Mouse (Mus musculus) hindbrain, embryonic 10.5 days (tissue): ENCODE data around the gene Ece1. TPM values are rescaled to one million over a fixed set of nuclear protein-coding genes. Genes with fewer than 3 reads are reported as not detected.

Experiments
- DNase-seq: peaks from one replicate; pipeline ENCODE4 v3.0.0-alpha.2; 2017; ENCODE audit warnings: low spot score
- H3K27ac ChIP-seq: fragments of 300-500 bp; sonication (generic); 2 replicates; pipeline ENCODE4 v1.5.1; 2016; ENCODE audit warnings: mild to moderate bottlenecking, moderate library complexity
- H3K27me3 ChIP-seq: fragments of 300-500 bp; sonication (generic); 2 replicates; pipeline ENCODE4 v1.6.1; 2016; ENCODE audit warnings: mild to moderate bottlenecking; ENCODE audit not compliant: poor library complexity, insufficient read depth, severe bottlenecking
- H3K36me3 ChIP-seq: fragments of 300-500 bp; sonication (generic); 2 replicates; pipeline ENCODE4 v1.6.1; 2016; ENCODE audit warnings: mild to moderate bottlenecking, moderate library complexity
- H3K4me1 ChIP-seq: fragments of 300-500 bp; sonication (generic); replicated peaks from 2 replicates; pipeline ENCODE4 v1.6.1; 2016; ENCODE audit warnings: mild to moderate bottlenecking
- H3K4me3 ChIP-seq: fragments of 300-500 bp; sonication (generic); 2 replicates; pipeline ENCODE4 v1.5.1; 2016; ENCODE audit warnings: mild to moderate bottlenecking, moderate library complexity
- H3K9me3 ChIP-seq: fragments of 300-500 bp; sonication (generic); 2 replicates; pipeline ENCODE4 v1.6.1; 2016; ENCODE audit warnings: mild to moderate bottlenecking, moderate library complexity
- WGBS: fragments of 180-500 bp; shearing (Covaris S2); methylation state at CpG from one replicate; pipeline ENCODE4 v1.1.7; 2016; 5-methylcytosine and 5-hydroxymethylcytosine counted together
- polyA plus RNA-seq: library from polyadenylated mRNA; unstranded; fragments of >200 nt; fragmentation: Nextera tagmentation; extraction: Ambion mirVana; gene quantifications from 2 replicates; pipeline ENCODE4 v1.2.1, GENCODE M21; 2016

The Ece1 gene
- polyA plus RNA-seq, 1 experiment from 2014 or later: 33.7 TPM

DNA sequence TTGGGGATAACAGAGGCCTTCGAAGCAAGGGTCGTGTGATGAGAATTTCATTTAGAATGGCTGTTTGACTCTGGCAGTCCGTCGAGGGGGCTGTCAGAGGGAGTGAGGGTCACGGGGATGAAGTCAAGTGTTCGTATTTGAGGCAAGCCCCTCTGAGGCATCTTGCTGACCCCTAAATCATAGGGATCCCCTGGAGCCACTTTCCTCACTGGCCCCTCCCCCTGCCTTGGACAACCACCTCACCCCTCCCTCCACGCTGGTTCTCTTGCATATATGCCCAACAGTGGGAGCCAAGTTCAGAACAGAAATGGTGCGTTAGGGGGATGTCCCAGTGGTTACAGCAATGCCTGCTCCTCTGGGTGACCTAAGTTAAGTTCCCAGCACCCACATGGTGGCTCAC is 49.6 kb downstream of the Ece1 start:
- Histone ChIP-seq H3K4me1 (peaks cover 30% of the 10 kb centered on the region), H3K27me3 (peaks cover 20% of the 10 kb centered on the region), H3K36me3 (0 out of 2 replicates have a peak, but pooled peaks cover 5% of the 10 kb centered on the region), H3K9me3 (no peaks in the 10 kb centered on the region), H3K27ac (no peak overlapping the region), H3K4me3 (no peak overlapping the region)
- WGBS: 90% methylated on average over 8 of the region's 8 CpGs
- DNase-seq: no peak

DNA sequence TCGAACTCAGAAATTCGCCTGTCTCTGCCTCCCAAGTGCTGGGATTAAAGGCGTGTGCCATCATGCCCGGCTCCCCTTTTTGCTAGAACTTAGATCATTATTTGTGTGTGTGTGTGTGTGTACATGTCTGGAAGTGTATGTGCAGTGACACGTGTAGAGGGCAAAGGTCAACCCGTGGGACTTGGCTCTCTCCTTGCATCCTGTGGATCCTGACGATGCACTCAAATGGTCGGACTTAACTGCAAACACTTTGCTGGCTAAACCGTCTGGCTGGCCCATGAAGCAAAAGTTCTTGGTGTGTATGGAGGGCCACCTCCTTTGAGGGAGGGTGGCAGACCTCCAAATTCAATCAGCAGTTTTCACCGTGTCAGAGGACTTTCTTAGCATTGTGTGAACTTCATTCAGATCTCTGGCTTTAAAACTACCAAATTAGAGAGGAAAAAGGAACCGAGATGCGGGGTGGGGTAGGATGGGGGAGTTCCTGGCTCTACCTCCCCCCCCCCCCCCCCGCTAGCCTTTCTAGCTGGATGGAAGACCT is 50.8 kb downstream of the Ece1 start:
- WGBS: 50% methylated on average over 13 of the region's 13 CpGs
- H3K4me1 ChIP-seq: peaks cover 39% of the 10 kb centered on the region
- no peaks in the 10 kb centered on the region for H3K9me3 ChIP-seq
- 0 out of 2 replicates have a peak, but pooled peaks cover 5% of the 10 kb centered on the region for H3K36me3 ChIP-seq
- no peak for DNase-seq
- peaks cover 20% of the 10 kb centered on the region for H3K27me3 ChIP-seq
- H3K4me3 ChIP-seq: peak overlapping the region; percentile 60
- H3K27ac ChIP-seq: peak overlapping the region; percentile 76

DNA sequence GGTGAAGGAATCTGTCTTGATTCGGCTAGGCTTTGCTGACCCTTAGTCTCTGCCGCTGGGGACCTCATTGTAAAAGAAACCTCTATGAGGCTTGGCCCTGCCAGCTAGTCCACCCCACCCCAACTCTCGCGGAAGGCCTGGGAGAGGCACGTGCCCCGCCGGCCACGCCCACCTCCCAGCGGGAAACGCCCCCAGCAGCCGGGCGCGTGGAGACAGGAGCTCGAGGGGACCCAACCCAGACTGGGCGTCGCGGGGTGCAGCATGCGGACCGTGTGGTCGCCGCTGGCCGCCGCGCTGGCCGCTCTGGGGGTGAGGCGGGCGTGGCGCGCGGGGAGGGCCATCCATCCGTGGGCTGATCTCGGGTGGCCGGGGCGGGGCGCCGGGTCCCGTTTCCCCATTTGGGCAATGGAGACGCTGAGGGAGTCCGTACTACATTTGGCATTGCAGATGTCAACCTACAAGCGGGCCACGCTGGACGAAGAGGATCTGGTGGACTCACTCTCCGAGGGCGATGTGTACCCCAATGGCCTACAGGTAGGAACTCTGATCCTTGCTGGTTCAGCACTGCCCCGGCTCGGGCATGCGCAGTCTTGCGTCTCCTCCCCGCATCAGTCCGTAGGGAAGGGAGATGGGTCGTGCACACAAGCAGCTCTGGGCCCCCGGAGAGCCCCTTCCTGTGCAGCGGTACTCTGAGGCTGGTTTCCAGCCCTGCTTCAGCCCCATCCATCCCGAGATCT is 51.5 kb downstream of the Ece1 start:
- WGBS: 2% methylated on average over 54 of the region's 54 CpGs
- Histone ChIP-seq H3K27ac (peak overlapping the region; percentile 76), H3K9me3 (no peaks in the 10 kb centered on the region), H3K4me1 (peaks cover 46% of the 10 kb centered on the region), H3K4me3 (peak overlapping the region; percentile 60), H3K36me3 (0 out of 2 replicates have a peak, but pooled peaks cover 5% of the 10 kb centered on the region), H3K27me3 (peaks cover 20% of the 10 kb centered on the region)
- peak; percentile 81 for DNase-seq

DNA sequence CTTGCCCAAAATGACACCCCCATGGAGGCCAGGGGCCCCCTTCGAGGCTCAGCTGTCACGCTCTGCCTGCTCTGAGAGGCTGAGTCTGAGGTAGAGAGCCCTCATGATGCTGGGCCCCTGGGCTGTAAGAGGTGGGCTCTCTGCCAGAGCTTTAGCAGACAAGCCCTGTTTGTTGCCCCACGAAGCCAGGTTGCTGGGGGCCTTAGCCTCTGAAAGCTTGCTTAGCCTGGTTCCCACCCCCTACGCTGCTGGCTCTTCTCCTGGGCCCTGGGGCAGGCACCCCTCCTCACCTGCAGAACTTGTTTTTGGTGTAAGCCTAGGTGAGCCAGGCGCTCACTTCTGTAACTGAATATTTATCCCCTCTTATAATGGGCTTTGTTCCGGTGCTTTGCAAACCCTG is 55.6 kb downstream of the Ece1 start:
- no peak overlapping the region for H3K4me3 ChIP-seq
- peak overlapping the region; percentile 83; the same call in 1 of the 2 replicates for H3K27ac ChIP-seq
- 72% methylated on average over 6 of the region's 6 CpGs for WGBS
- H3K9me3 ChIP-seq: no peaks in the 10 kb centered on the region
- peaks cover 12% of the 10 kb centered on the region; the same call in 1 of the 2 replicates for H3K27me3 ChIP-seq
- no peak for DNase-seq
- peaks cover 12% of the 10 kb centered on the region for H3K36me3 ChIP-seq
- H3K4me1 ChIP-seq: peaks cover 70% of the 10 kb centered on the region

DNA sequence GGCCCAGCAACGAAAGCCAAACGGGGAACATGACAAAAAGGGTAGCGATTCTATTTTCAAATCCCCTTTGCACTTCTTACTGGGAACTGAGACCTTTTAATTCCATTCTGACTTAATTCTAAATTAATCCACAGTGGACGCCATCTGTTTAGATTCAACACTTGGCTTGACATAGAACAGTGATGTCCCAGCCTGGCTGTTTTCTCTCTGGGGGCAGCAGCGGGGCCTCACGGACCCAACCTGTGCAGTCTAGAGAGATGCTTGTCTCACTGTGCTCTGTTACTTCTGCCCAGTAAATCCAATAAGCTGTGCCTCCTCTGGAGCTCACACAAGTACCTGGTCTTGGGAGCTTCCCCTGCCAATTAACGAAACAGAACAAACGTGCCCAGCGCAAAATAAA is 56.5 kb downstream of the Ece1 start:
- Histone ChIP-seq H3K4me3 (no peak overlapping the region), H3K4me1 (peaks cover 61% of the 10 kb centered on the region), H3K9me3 (no peaks in the 10 kb centered on the region), H3K36me3 (peaks cover 18% of the 10 kb centered on the region), H3K27me3 (peaks cover 12% of the 10 kb centered on the region; the same call in 1 of the 2 replicates), H3K27ac (peak overlapping the region; percentile 83)
- 81% methylated on average over 9 of the region's 9 CpGs for WGBS
- DNase-seq: no peak

DNA sequence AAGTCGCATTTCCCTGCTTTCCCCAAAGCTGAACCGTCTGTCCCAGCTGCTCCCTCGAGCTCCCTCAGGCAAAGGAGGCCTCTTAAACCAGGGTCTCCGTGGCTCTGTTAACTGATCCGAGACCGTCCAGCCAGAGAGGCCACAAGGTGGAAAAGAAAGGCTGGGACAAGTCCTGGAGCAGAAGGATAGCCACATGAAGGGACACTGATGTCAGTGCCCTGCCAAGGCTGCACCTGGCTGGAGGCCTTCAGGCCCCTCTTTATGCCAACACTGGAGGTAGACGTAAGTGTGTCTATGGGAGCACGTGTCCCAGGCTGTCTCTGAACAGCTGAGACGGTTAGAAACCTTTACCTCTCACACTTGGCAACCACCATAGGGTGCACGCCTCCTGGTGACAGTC is 57.1 kb downstream of the Ece1 start:
- peak overlapping the region; percentile 83 for H3K27ac ChIP-seq
- 66% methylated on average over 10 of the region's 10 CpGs for WGBS
- peaks cover 9% of the 10 kb centered on the region; the same call in 1 of the 2 replicates for H3K27me3 ChIP-seq

DNA sequence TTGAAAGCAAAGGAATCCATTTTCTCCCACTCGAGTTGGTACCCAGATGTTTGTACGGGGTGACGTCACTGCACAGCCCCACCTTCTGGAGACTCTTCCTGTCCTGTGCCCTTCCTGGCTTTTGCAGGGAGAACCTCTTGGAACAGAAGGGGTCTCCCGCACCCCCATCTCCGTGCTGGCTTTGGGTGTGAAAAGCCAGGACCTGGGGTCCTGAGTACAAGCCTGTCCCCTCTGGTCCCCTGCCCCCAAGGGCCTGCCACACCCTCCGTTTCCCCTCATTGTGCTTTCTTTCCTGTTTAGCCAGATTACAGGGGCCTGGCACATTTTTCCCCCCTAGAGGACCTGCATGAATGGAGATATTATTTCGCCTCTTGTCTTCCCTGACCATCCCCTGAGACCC is 58.0 kb downstream of the Ece1 start:
- Histone ChIP-seq H3K4me1 (peaks cover 49% of the 10 kb centered on the region), H3K36me3 (peaks cover 18% of the 10 kb centered on the region), H3K27me3 (no peaks in the 10 kb centered on the region), H3K27ac (peak overlapping the region; percentile 83), H3K9me3 (no peaks in the 10 kb centered on the region), H3K4me3 (no peak overlapping the region)
- no peak for DNase-seq
- WGBS: 48% methylated on average over 7 of the region's 7 CpGs

More for the DNA sequence above, 57.1 kb downstream of the Ece1 start:
- H3K4me1 ChIP-seq: peaks cover 56% of the 10 kb centered on the region
- H3K4me3 ChIP-seq: no peak overlapping the region
- H3K36me3 ChIP-seq: peaks cover 18% of the 10 kb centered on the region
- DNase-seq: no peak
- H3K9me3 ChIP-seq: no peaks in the 10 kb centered on the region

DNA sequence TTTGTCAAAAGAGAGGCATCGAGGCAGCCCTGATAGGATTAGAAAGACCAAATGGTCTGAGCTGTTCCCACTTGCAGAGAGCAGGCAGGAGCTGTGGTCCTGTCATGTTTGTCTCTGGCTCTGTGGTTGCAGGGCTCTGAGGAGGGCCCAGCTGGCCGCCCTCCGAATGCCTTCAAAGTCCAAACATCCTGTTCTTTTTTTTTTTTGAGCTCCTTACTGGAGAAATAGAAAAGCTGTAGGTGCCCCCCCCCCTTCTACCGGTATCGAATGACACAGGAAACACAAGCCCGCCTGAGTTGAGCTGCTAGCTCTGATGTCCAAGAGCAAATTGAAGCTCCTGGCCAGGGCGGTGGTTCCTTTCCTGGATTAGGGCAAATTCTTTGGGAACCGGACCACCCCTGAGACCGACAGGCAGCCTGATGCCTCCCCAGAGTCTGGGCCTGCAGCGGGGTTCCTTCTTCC is 58.5 kb downstream of the Ece1 start:
- H3K27ac ChIP-seq: peak overlapping the region; percentile 83
- 26% methylated on average over 10 of the region's 10 CpGs for WGBS
- peaks cover 49% of the 10 kb centered on the region for H3K4me1 ChIP-seq
- H3K27me3 ChIP-seq: no peaks in the 10 kb centered on the region
- peaks cover 18% of the 10 kb centered on the region for H3K36me3 ChIP-seq
- no peaks in the 10 kb centered on the region for H3K9me3 ChIP-seq
- peak; percentile 36 for DNase-seq
- H3K4me3 ChIP-seq: peak overlapping the region; percentile 27

DNA sequence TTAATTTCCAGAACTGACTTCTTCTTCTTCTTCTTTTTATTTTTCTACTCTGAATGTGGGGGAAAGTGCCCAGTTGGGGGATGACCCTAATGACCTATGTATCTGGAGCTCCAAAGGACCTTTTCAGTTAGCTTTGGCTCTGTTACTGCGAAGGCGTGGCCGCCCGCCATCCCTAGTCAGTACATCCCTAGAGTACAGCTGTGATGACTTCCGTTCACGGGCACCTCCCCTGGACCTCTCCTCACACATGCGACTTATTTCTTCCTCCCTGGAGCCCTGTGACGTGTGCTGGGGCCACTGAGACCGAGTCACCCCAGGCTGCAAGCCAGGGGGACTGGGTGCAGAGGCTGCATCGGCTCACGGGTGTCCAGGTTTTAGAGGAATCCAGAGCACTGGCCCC is 59.5 kb downstream of the Ece1 start:
- Histone ChIP-seq H3K27me3 (no peaks in the 10 kb centered on the region), H3K36me3 (peaks cover 24% of the 10 kb centered on the region), H3K4me3 (no peak overlapping the region; the same call in 1 of the 2 replicates), H3K27ac (no peak overlapping the region), H3K4me1 (peaks cover 49% of the 10 kb centered on the region), H3K9me3 (no peaks in the 10 kb centered on the region)
- WGBS: 85% methylated on average over 11 of the region's 11 CpGs
- no peak for DNase-seq

DNA sequence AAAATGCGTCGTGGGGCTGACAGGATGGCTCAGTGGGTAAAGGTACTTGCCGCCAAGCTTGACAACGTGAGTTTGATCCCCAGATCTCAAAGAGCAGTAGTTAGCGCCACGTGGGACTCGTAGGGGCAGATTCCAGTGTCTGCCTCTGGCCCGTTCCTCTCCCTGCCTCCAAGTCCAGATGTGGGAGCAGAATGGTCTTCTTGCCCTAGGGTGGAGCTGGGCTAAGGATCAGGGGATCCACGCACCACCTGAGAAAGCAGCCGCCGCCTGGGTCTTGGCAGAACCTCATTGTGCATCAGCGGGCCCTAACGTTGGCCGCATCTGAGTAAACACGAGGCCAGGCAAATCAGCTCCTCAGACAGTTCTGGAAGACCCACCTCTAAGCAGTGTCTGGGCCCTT is 61.0 kb downstream of the Ece1 start:
- H3K27ac ChIP-seq: no peak overlapping the region
- peaks cover 49% of the 10 kb centered on the region for H3K4me1 ChIP-seq
- WGBS: 87% methylated on average over 15 of the region's 15 CpGs
- DNase-seq: no peak
- H3K27me3 ChIP-seq: no peaks in the 10 kb centered on the region
- H3K9me3 ChIP-seq: no peaks in the 10 kb centered on the region
- H3K4me3 ChIP-seq: no peak overlapping the region
- peaks cover 37% of the 10 kb centered on the region for H3K36me3 ChIP-seq

DNA sequence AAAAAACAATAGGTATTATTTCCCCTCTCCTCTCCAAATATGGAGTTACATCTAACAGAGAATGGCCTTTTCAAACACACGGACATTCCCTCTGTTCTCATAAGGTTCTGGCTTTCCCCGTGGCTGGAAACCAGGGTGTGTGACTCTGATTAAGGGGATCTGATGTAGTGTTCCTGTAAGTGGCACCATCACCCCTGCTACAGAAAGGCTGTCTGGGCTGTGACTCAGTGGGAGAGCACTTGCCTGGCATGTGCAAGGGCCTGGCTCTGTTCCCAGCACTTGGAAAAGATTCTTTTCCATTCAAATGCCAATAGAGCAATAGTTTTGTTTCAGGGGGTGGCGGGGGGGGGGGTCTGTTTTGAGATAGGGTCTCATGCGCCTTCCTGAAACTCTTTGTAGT is 63.1 kb downstream of the Ece1 start:
- no peak for DNase-seq
- Histone ChIP-seq H3K36me3 (peaks cover 52% of the 10 kb centered on the region), H3K27ac (no peak overlapping the region), H3K9me3 (no peaks in the 10 kb centered on the region), H3K4me1 (peaks cover 48% of the 10 kb centered on the region), H3K4me3 (no peak overlapping the region), H3K27me3 (no peaks in the 10 kb centered on the region)
- 82% methylated on average over 4 of the region's 4 CpGs for WGBS

DNA sequence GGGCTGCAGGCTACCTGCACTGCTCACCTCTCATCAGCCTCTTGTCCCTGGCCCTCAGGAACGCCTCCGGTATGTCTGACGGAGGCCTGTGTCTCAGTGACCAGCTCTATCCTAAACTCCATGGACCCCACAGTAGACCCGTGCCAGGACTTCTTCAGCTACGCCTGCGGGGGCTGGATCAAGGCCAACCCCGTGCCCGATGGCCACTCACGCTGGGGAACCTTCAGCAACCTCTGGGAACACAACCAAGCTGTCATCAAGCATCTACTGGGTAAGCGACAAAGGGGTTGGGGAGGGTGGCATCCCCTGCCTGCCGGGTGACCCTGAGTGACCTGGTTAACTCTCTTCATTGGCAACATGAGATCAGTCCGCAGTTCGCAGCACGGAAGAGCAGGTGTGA is 64.1 kb downstream of the Ece1 start:
- H3K27ac ChIP-seq: no peak overlapping the region
- no peak overlapping the region for H3K4me3 ChIP-seq
- no peaks in the 10 kb centered on the region for H3K9me3 ChIP-seq
- no peaks in the 10 kb centered on the region for H3K27me3 ChIP-seq
- H3K36me3 ChIP-seq: peaks cover 52% of the 10 kb centered on the region
- 91% methylated on average over 14 of the region's 14 CpGs for WGBS
- DNase-seq: no peak
- H3K4me1 ChIP-seq: peaks cover 48% of the 10 kb centered on the region

DNA sequence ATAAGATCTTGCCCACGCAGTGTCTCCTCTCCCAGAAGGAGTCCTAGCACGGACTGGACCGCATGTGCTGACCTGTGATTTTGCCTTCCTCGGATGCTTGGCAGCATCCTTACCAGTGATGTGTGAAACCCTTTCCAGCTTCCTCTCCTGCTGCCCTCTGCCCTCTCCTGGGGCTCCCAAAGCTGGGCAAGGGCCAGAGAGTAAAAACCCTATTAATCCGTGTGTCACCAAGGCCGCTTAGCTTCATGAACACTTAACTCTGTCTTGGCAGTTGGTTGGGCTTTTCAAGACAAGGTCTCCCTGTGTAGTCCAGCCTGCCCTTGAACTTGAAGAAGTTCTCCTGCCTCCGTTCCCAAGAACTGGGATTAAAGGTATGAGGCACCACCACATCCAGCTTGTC is 65.1 kb downstream of the Ece1 start:
- Histone ChIP-seq H3K4me1 (peaks cover 50% of the 10 kb centered on the region), H3K36me3 (peaks cover 45% of the 10 kb centered on the region), H3K27me3 (no peaks in the 10 kb centered on the region), H3K9me3 (no peaks in the 10 kb centered on the region), H3K27ac (0 out of 2 replicates have a peak overlapping the region, but pooled peaks have one; percentile 30), H3K4me3 (no peak overlapping the region)
- WGBS: 90% methylated on average over 7 of the region's 7 CpGs
- no peak for DNase-seq
